In genomic region chr9:103690446-103690845, GRCm38 (mm10) we compare ENCODE assay signal across 25 mouse cellular contexts.
A peak's percentile ranks its signal among the peaks of the same experiment; 100 is the strongest.
DNase-seq lines count a peak whose midpoint lies in the region; ATAC-seq lines count a peak whose summit lies in the region.
"Had no signal": no experiment of that assay in that cellular context is flagged by ENCODE, and none has a peak within 500 bp of the region (broad histone marks: within the 10 kb centered on the region; RNA-seq: fewer than 3 reads in every experiment).

No protein-coding gene starts in this region.

- ATAC-seq in heart, embryonic 13.5 days (ENCODE audit: extremely low read depth, insufficient number of reproducible peaks, low FRiP score, low TSS enrichment) = peak; percentile 24; the same call in 1 of the 2 replicates
- no peak for ATAC-seq in erythroblast, adult 5-6 weeks (replicated peaks; ENCODE audit: low FRiP score, poor library complexity, severe bottlenecking)
- ATAC-seq: activated CD4-positive, CD25-positive, alpha-beta regulatory T cell, adult 4 months; forebrain, embryonic 13.5 days; hindbrain, postnatal 0 days; intestine, embryonic 15.5 days had no signal

- peaks cover 5% of the 10 kb centered on the region; the same call in 1 of the 2 replicates for H3K36me3 ChIP-seq in heart, embryonic 13.5 days
- H3K36me3 ChIP-seq in splenic B cell, adult 2 months (ENCODE audit: control insufficient read depth, insufficient read depth, low read length, poor library complexity, severe bottlenecking) = no peaks in the 10 kb centered on the region
- H3K36me3 ChIP-seq: embryonic facial prominence, embryonic 15.5 days; hindbrain, embryonic 12.5 days; intestine, embryonic 15.5 days; limb, embryonic 13.5 days; lung, embryonic 15.5 days; midbrain, embryonic 12.5 days; neural tube, embryonic 13.5 days had no signal

- intact Hi-C loops in heart, postnatal 36 days (cut with DNase I) = no loop called here
- intact Hi-C loops in heart, postnatal 10 days (cut with DNase I) = loop anchor here (5.0 kb wide), 1 partner anchor 68 kb away; no protein-coding TSS in a partner anchor
- intact Hi-C loops in left cerebral cortex, postnatal 4 days (cut with DNase I) = no loop called here

- H3K4me3 ChIP-seq in heart, embryonic 13.5 days = no peak overlapping the region
- H3K4me3 ChIP-seq: embryonic facial prominence, embryonic 15.5 days; forebrain, embryonic 13.5 days; hindbrain, embryonic 12.5 days; intestine, embryonic 15.5 days; left cerebral cortex, adult 2 months; limb, embryonic 13.5 days; lung, embryonic 15.5 days; midbrain, embryonic 12.5 days; neural tube, embryonic 13.5 days had no signal

- no peak overlapping the region for H3K4me2 ChIP-seq in heart, embryonic 13.5 days
- H3K4me2 ChIP-seq: embryonic facial prominence, embryonic 15.5 days; forebrain, embryonic 13.5 days; hindbrain, embryonic 12.5 days; intestine, embryonic 15.5 days; limb, embryonic 13.5 days; liver, embryonic 11.5 days; lung, embryonic 15.5 days; midbrain, embryonic 12.5 days; neural tube, embryonic 13.5 days had no signal

- 26% methylated on average over 3 of the region's 3 CpGs for WGBS in heart, embryonic 13.5 days

- peaks cover 2% of the 10 kb centered on the region; the same call in 1 of the 2 replicates for H3K9me3 ChIP-seq in heart, embryonic 13.5 days
- H3K9me3 ChIP-seq: embryonic facial prominence, embryonic 15.5 days; forebrain, embryonic 13.5 days; hindbrain, embryonic 12.5 days; intestine, embryonic 15.5 days; limb, embryonic 13.5 days; lung, embryonic 15.5 days; midbrain, embryonic 12.5 days; neural tube, embryonic 13.5 days had no signal

- peak overlapping the region; percentile 87 for H3K27ac ChIP-seq in heart, embryonic 13.5 days (replicated peaks)
- H3K27ac ChIP-seq: embryonic facial prominence, embryonic 15.5 days; forebrain, embryonic 13.5 days; hindbrain, embryonic 12.5 days; hindbrain, postnatal 0 days; intestine, embryonic 15.5 days; left cerebral cortex, adult 2 months; limb, embryonic 13.5 days; lung, embryonic 15.5 days; midbrain, embryonic 12.5 days; neural tube, embryonic 13.5 days had no signal

- peaks cover 80% of the 10 kb centered on the region for H3K4me1 ChIP-seq in heart, embryonic 13.5 days
- H3K4me1 ChIP-seq: intestine, embryonic 15.5 days; lung, embryonic 15.5 days had no signal

- no peaks in the 10 kb centered on the region for H3K27me3 ChIP-seq in heart, embryonic 13.5 days (replicated peaks)
- H3K27me3 ChIP-seq in splenic B cell, adult 2 months (ENCODE audit: control insufficient read depth, insufficient read depth, low read length, poor library complexity, severe bottlenecking) = no peaks in the 10 kb centered on the region
- H3K27me3 ChIP-seq: embryonic facial prominence, embryonic 15.5 days; forebrain, embryonic 13.5 days; hindbrain, embryonic 12.5 days; intestine, embryonic 15.5 days; limb, embryonic 13.5 days; lung, embryonic 15.5 days; midbrain, embryonic 12.5 days; neural tube, embryonic 13.5 days had no signal

- peak; percentile 48 to 55 for DNase-seq in heart, adult 9 months (ENCODE audit: low spot score in 2 of 2)
- DNase-seq in heart, postnatal 36 days = no peak
- peak; percentile 28 to 41 for DNase-seq in heart, postnatal 10 days
- DNase-seq in splenic B cell, adult 2 months (ENCODE audit: low read depth, low spot score) = peak; percentile 58
- no peak for DNase-seq in left cerebral cortex, postnatal 4 days
- no peak for DNase-seq in thymus, postnatal 14 days
- DNase-seq: adrenal gland, adult 8-10 months; cerebellum, adult 8-10 months; cerebellum, postnatal 36 days; gastrocnemius, postnatal 14 days; right cerebral cortex, postnatal 25 days had no signal

- no peak overlapping the region for H3K9ac ChIP-seq in heart, embryonic 13.5 days
- H3K9ac ChIP-seq: embryonic facial prominence, embryonic 15.5 days; forebrain, embryonic 13.5 days; hindbrain, embryonic 12.5 days; intestine, embryonic 15.5 days; limb, embryonic 13.5 days; lung, embryonic 15.5 days; midbrain, embryonic 12.5 days; neural tube, embryonic 13.5 days had no signal

Comparison
In these comparisons a context has a peak if more than half of its experiments do, and no peak if none do; other contexts are left out.
1. DNase-seq: peak in heart, adult 9 months (2 of 2), heart, postnatal 10 days (2 of 2) and splenic B cell, adult 2 months (single experiment); none in heart, postnatal 36 days (0 of 2), left cerebral cortex, postnatal 4 days (single experiment) and thymus, postnatal 14 days (single experiment).